Mouse (Mus musculus) kidney, embryonic 15.5 days (tissue): ENCODE results near the gene Gpatch8. TPM values are rescaled to one million over a fixed set of nuclear protein-coding genes. Genes with fewer than 3 reads are reported as not detected.

Experiments
- ATAC-seq: fragments of 200-750 bp; cut with Nextera tagmentation; replicated peaks from 2 replicates; pipeline ENCODE4 v1.8.0; 2017; ENCODE audit warnings: moderate TSS enrichment; ENCODE audit not compliant: low FRiP score
- H3K27ac ChIP-seq: fragments of 300-500 bp; sonication (generic); 2 replicates; pipeline ENCODE4 v1.5.1; 2015; ENCODE audit warnings: mild to moderate bottlenecking, inconsistent platforms
- H3K27me3 ChIP-seq: fragments of 300-500 bp; sonication (generic); 2 replicates; pipeline ENCODE4 v1.6.1; 2015; ENCODE audit warnings: inconsistent platforms
- H3K36me3 ChIP-seq: fragments of 300-500 bp; sonication (generic); 2 replicates; pipeline ENCODE4 v1.6.1; 2015; ENCODE audit warnings: inconsistent platforms
- H3K4me1 ChIP-seq: fragments of 300-500 bp; sonication (generic); 2 replicates; pipeline ENCODE4 v1.6.1; 2015; ENCODE audit warnings: inconsistent platforms
- H3K4me2 ChIP-seq: fragments of 300-500 bp; sonication (generic); 2 replicates; pipeline ENCODE4 v1.6.1; 2015; ENCODE audit warnings: moderate library complexity, mild to moderate bottlenecking, inconsistent platforms
- H3K4me3 ChIP-seq: fragments of 300-500 bp; sonication (generic); replicated peaks from 2 replicates; pipeline ENCODE4 v1.5.1; 2015; ENCODE audit warnings: mild to moderate bottlenecking, inconsistent platforms
- H3K9ac ChIP-seq: fragments of 300-500 bp; sonication (generic); 2 replicates; pipeline ENCODE4 v1.6.1; 2015; ENCODE audit warnings: mild to moderate bottlenecking, inconsistent platforms
- H3K9me3 ChIP-seq: fragments of 300-500 bp; sonication (generic); replicated peaks from 2 replicates; pipeline ENCODE4 v1.6.1; 2016; ENCODE audit warnings: inconsistent platforms
- WGBS: fragments of 180-500 bp; shearing (Covaris S2); methylation state at CpG from one replicate; pipeline ENCODE4 v1.1.7; 2015; ENCODE audit warnings: mixed read lengths; 5-methylcytosine and 5-hydroxymethylcytosine counted together
- polyA plus RNA-seq: library from polyadenylated mRNA; unstranded; fragments of >200 nt; fragmentation: Nextera tagmentation; extraction: Ambion mirVana; gene quantifications from 2 replicates; pipeline ENCODE4 v1.2.1, GENCODE M21; 2015

Gpatch8 gene
- polyA plus RNA-seq, 1 experiment from 2014 or later, result 62.1 TPM

DNA sequence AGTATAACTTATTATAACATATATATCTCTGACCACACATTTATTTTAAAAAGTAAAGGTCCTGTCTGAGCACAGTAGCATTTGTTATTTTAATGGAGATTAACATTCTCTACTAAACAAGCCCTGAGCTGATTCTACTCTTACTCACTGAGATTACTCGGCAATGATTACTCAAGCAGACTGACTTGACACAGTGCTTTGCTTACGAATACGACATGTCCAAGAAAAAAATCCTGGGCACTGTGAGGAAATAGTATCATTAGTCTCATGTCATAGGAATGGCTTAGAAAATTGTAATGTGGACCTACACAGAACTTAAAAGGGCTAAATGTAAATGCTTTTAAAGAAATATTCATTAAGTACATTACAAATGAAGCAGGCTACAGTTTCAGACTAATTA is 20.0 kb downstream of the Gpatch8 start:
- Histone ChIP-seq H3K4me2 (no peak overlapping the region), H3K27me3 (no peaks in the 10 kb centered on the region), H3K36me3 (peaks cover 19% of the 10 kb centered on the region), H3K9me3 (no peaks in the 10 kb centered on the region), H3K4me3 (no peak overlapping the region), H3K27ac (no peak overlapping the region), H3K4me1 (peaks cover 5% of the 10 kb centered on the region; the same call in 1 of the 2 replicates), H3K9ac (no peak overlapping the region)
- no peak for ATAC-seq
- 65% methylated on average over 3 of the region's 3 CpGs for WGBS

DNA sequence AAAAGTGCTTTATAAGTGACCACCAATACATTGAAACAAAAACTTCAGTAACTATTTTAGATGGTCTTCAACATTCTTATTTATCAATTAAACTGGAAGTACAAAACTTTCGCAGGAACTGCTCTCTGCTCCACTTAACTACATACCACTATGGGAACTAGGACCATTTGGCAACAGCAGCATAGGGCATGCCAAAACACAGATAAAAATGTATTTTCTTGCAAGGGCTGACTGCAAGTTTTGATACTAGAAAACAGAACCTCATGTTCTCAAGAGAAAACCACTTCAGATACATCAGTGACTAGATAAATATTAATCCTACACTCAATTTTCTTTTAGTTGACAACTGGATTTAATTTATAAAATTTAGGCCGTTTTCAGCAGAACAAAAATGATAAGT is 22.1 kb downstream of the Gpatch8 start:
- no peak overlapping the region for H3K27ac ChIP-seq
- WGBS, result 85% methylated on average over 2 of the region's 2 CpGs
- H3K4me1 ChIP-seq, result 0 out of 2 replicates have a peak, but pooled peaks cover 8% of the 10 kb centered on the region
- H3K4me3 ChIP-seq, result no peak overlapping the region
- H3K27me3 ChIP-seq, result no peaks in the 10 kb centered on the region
- no peak overlapping the region for H3K4me2 ChIP-seq
- no peak for ATAC-seq
- H3K9me3 ChIP-seq, result no peaks in the 10 kb centered on the region
- H3K9ac ChIP-seq, result no peak overlapping the region
- H3K36me3 ChIP-seq, result peaks cover 22% of the 10 kb centered on the region

DNA sequence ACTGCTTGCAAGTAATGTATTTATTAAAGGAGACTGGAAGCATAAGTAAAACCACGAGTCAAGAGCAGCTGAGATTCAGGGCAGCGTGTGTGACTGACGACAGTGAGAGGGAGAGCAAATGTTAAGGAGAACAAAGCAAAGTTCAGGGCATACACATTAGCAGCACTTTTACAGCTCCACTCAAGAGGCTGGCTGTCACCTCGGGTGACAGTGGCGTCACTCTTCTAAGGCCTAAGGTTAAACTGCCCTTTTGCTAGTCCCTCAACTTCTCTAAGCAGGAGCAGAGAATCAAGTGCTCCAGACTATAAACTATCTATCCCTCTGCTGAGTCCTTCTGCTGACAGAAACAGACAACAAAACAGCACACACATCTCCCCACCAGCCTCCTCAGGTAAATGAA is 24.8 kb downstream of the Gpatch8 start:
- 27% methylated on average over 5 of the region's 5 CpGs for WGBS
- no peak for ATAC-seq
- Histone ChIP-seq H3K4me2 (no peak overlapping the region), H3K9me3 (no peaks in the 10 kb centered on the region), H3K9ac (no peak overlapping the region), H3K4me1 (0 out of 2 replicates have a peak, but pooled peaks cover 8% of the 10 kb centered on the region), H3K36me3 (peaks cover 17% of the 10 kb centered on the region), H3K27ac (peak overlapping the region; percentile 27; the same call in 1 of the 2 replicates), H3K27me3 (no peaks in the 10 kb centered on the region), H3K4me3 (no peak overlapping the region)

DNA sequence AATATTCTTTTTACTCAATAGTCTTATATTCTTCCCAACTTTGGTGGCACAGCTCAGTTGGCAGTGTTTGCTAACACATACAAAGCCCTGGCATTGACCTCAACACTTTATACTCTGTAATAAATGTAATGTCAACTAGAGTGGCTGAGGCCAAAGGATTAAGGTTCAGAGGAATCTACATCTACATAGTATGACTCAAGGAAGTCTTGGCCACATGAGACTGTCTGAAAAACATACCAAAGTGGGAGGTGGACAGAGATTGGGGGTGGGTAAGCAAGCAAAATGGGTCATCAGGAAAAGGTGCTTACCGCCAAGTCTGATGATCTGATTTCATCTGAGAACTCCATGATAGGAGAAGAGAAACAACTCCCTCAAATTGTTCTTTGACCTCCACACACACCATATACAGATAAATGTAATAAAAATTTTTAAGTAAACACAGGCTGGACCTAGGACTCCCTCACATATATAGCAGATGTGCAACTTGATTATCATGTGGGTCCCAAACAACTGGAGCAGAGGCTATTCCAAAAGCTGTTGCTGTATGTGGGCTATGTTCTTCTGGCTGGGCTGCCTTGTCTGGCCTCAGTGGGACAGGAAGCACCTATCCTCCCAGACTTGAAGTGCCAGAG is 41.3 kb downstream of the Gpatch8 start:
- Histone ChIP-seq H3K4me1 (no peaks in the 10 kb centered on the region), H3K27ac (no peak overlapping the region)
- no peak for ATAC-seq

DNA sequence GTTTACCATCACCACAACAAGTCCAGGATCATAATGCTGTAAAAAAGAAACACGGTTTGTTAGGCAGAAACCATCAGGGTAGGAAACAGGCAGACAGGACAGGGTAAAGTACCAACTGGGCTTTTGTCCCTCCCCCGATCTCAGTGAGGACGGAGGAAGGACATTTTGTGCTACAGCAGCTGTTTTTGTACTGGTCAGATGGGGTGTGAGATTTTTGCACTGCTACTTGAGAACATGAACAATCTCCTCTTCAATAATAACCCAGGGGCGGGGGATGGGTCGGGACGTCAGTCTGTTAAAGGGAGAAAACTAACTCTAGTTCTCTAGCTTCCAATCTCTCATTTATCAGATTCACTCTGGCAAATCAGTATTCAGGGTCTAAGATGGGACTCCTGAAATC is 46.0 kb downstream of the Gpatch8 start:
- Histone ChIP-seq H3K27ac (no peak overlapping the region), H3K4me1 (no peaks in the 10 kb centered on the region)
- 65% methylated on average over 6 of the region's 6 CpGs for WGBS

More for the DNA sequence above, 41.3 kb downstream of the Gpatch8 start:
- no peaks in the 10 kb centered on the region for H3K27me3 ChIP-seq
- H3K9ac ChIP-seq, result no peak overlapping the region
- no peaks in the 10 kb centered on the region for H3K9me3 ChIP-seq
- H3K36me3 ChIP-seq, result peaks cover 33% of the 10 kb centered on the region
- H3K4me2 ChIP-seq, result no peak overlapping the region
- no peak overlapping the region for H3K4me3 ChIP-seq
- WGBS, result 96% methylated on average over 1 of the region's 1 CpGs

DNA sequence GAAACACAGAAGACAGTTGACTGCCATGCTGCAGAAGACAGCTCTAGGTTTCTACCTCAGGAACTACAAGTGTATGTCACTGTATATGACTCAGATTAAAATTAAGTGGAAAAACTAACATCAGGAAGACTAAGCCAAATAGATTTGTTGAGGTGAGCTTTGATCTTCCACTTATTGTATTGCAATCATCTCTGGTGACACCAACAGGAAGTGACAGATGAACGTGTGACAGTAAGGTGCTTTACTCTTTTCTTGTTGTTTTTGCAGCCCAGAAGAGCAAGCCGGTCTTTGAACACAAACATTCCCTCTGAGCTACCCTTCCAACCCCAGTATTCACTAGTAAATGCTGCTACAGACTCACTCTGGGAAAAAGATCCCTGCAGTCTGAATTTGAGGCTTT is 59.5 kb downstream of the Gpatch8 start:
- no peaks in the 10 kb centered on the region for H3K27me3 ChIP-seq
- no peak overlapping the region for H3K4me2 ChIP-seq
- H3K4me3 ChIP-seq, result no peak overlapping the region
- no peaks in the 10 kb centered on the region for H3K9me3 ChIP-seq
- H3K9ac ChIP-seq, result no peak overlapping the region
- 54% methylated on average over 2 of the region's 2 CpGs for WGBS
- H3K27ac ChIP-seq, result no peak overlapping the region
- H3K36me3 ChIP-seq, result peaks cover 75% of the 10 kb centered on the region
- ATAC-seq, result no peak
- H3K4me1 ChIP-seq, result no peaks in the 10 kb centered on the region

More for the DNA sequence above, 46.0 kb downstream of the Gpatch8 start:
- ATAC-seq, result no peak
- Histone ChIP-seq H3K4me2 (no peak overlapping the region), H3K36me3 (peaks cover 29% of the 10 kb centered on the region), H3K9me3 (no peaks in the 10 kb centered on the region), H3K9ac (no peak overlapping the region), H3K27me3 (no peaks in the 10 kb centered on the region), H3K4me3 (no peak overlapping the region)

DNA sequence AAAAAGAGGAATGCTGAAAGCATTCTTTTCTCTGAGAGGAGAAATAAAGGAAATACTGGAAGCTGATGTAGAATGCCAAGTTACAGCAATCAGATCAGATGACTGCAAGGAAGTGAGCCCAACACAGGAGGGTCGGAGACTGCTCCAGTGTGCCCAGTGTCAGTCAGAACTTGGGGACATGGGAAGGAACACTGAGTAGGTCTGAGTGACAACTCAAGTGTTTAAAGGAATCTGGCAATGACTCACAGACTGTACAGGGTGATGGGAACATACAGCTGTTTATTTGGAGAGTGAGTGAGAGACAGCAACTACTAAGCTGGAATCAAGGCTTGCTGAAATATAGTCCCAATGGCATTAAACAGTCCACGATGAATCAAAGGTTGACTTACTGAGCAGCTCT is 60.0 kb downstream of the Gpatch8 start:
- Histone ChIP-seq H3K9me3 (no peaks in the 10 kb centered on the region), H3K4me1 (no peaks in the 10 kb centered on the region), H3K4me3 (no peak overlapping the region), H3K27me3 (no peaks in the 10 kb centered on the region), H3K4me2 (no peak overlapping the region), H3K27ac (no peak overlapping the region), H3K36me3 (peaks cover 73% of the 10 kb centered on the region), H3K9ac (no peak overlapping the region)
- 94% methylated on average over 2 of the region's 2 CpGs for WGBS
- no peak for ATAC-seq

DNA sequence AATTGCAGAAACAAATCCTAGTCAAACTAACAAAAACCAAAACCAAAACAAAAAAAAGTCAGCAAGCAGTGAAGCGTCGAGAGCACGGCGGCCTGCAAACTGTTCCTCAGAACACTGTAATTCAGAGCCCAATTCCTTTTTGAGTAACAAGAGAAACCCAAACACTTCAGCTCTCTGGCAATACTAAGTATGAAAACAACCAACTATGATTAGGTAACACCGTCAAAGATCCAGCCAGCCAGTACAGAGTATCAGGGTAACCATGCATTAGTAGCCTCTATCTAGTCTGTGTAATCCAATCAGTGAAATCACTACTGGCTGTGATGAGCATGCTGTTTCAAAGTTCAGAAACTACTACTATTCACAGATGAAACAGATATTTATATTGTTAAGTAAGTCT is 60.5 kb downstream of the Gpatch8 start:
- no peaks in the 10 kb centered on the region for H3K9me3 ChIP-seq
- no peak overlapping the region for H3K4me3 ChIP-seq
- no peak for ATAC-seq
- no peak overlapping the region for H3K27ac ChIP-seq
- peaks cover 69% of the 10 kb centered on the region for H3K36me3 ChIP-seq
- H3K4me1 ChIP-seq, result no peaks in the 10 kb centered on the region
- no peak overlapping the region for H3K4me2 ChIP-seq
- H3K27me3 ChIP-seq, result no peaks in the 10 kb centered on the region
- H3K9ac ChIP-seq, result no peak overlapping the region
- 97% methylated on average over 5 of the region's 5 CpGs for WGBS

DNA sequence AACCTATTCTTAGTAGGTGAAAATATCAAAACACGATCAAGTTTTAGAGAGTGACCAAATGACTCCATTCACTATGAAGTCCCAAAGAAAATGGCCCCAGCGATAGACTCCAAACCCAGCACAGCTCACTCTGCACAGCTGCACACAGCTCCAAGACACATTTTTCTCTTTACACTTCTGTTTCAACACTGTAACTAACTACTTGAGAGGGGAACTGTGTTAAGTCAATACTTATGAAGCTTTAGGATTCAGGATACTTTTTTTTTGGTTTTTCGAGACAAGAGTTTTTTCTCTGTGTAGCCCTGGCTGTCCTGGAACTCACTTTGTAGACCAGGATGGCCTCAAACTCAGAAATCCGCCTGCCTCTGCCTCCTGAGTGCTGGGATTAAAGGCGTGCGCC is 61.1 kb downstream of the Gpatch8 start:
- Histone ChIP-seq H3K27me3 (no peaks in the 10 kb centered on the region), H3K36me3 (peaks cover 64% of the 10 kb centered on the region), H3K4me1 (no peaks in the 10 kb centered on the region), H3K4me2 (no peak overlapping the region), H3K27ac (no peak overlapping the region), H3K9me3 (no peaks in the 10 kb centered on the region), H3K9ac (no peak overlapping the region), H3K4me3 (no peak overlapping the region)
- ATAC-seq, result no peak
- 95% methylated on average over 6 of the region's 6 CpGs for WGBS

DNA sequence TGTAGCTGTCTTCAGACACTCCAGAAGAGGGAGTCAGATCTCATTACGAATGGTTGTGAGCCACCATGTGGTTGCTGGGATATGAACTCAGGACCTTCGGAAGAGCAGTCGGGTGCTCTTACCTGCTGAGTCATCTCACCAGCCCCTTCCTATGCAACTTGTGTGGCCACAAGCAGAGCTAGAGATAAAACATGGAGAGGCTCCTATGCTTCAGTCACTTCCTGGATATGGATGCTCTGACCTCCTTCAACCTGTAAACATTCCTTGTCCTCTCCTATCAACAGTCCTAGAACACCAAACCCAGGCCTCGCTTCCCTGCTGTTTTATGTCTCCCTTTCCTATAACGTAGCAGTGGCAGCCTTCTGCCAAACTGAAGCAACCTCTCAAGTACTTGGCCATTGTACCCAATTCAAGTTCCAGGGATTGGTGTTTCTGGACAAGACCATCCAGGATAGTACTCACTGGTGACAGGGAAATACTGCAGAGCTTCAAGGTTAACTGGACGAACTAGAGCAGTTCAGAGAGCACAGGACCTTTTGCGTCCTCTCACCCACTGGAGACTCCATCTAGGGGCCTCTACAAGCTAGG is 62.0 kb downstream of the Gpatch8 start:
- Histone ChIP-seq H3K27me3 (no peaks in the 10 kb centered on the region), H3K4me2 (no peak overlapping the region), H3K9ac (no peak overlapping the region), H3K9me3 (no peaks in the 10 kb centered on the region), H3K4me3 (no peak overlapping the region), H3K4me1 (no peaks in the 10 kb centered on the region), H3K27ac (no peak overlapping the region), H3K36me3 (peaks cover 55% of the 10 kb centered on the region)
- ATAC-seq, result no peak
- 89% methylated on average over 7 of the region's 7 CpGs for WGBS

DNA sequence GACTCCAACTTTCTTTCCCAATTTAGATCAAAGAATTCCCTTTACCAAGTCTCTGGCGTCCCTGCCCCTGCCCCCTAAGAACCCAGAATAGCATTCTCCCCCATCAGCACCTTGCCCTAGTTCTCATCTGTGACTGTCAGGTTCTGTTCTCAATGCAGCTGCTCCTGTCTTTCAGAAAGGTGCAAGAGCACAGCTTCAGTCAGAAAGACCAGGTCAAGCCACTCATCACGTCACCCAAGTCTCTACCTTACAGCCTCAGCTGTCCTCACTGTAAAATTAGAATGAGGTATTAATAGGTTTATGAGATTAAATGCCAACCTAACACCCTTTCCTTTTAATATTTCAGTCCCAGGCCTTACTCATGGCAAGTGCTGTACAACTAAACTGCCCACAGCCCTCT is 63.0 kb downstream of the Gpatch8 start:
- Histone ChIP-seq H3K4me3 (no peak overlapping the region), H3K36me3 (peaks cover 47% of the 10 kb centered on the region), H3K4me2 (no peak overlapping the region), H3K9ac (no peak overlapping the region), H3K4me1 (no peaks in the 10 kb centered on the region), H3K27me3 (no peaks in the 10 kb centered on the region), H3K27ac (no peak overlapping the region), H3K9me3 (no peaks in the 10 kb centered on the region)
- WGBS, result 86% methylated on average over 2 of the region's 2 CpGs
- no peak for ATAC-seq

DNA sequence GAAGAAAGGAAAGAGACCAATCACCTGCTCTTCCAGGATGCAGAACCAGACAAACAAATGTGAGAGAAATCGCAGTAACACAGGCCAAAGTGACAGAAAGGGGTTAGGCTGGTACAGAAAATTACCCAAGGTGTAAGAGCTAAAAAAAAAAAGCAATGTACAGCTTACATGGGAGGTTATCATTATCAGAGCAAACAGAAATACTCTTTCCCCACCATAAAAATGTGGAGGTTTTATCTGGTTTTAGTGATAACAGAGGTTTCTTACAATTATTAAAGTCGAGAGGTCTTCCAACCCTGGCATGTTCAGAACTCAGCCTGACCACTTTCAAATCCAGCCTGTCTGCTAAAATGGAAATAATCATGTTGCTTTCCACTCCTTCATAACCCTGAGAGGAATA is 68.3 kb downstream of the Gpatch8 start:
- H3K4me3 ChIP-seq, result no peak overlapping the region
- WGBS, result 91% methylated on average over 2 of the region's 2 CpGs
- no peaks in the 10 kb centered on the region for H3K9me3 ChIP-seq
- no peak overlapping the region for H3K9ac ChIP-seq
- H3K4me1 ChIP-seq, result no peaks in the 10 kb centered on the region
- H3K27me3 ChIP-seq, result no peaks in the 10 kb centered on the region
- H3K36me3 ChIP-seq, result peaks cover 54% of the 10 kb centered on the region
- no peak overlapping the region for H3K4me2 ChIP-seq
- no peak for ATAC-seq
- no peak overlapping the region for H3K27ac ChIP-seq
